In the genomic region with DNA sequence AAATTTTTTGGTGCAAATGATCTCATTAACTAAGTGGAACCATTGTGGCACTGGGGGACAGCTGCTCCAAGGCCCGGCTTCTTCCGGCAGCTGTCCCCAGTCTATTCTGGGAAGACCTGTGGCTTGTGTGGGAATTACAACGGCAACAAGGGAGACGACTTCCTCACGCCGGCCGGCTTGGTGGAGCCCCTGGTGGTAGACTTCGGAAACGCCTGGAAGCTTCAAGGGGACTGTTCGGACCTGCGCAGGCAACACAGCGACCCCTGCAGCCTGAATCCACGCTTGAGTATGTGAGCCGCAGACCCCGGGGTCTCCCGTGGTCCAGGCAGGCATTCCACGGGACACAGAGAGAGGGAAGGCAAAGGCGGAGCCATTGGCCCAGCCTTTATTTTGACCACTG, we compare ENCODE assay signal across 8 mouse cellular contexts. TPM values are rescaled to one million over a fixed set of nuclear protein-coding genes. Genes with fewer than 3 reads are reported as not detected.
DNase-seq lines count a peak whose midpoint lies in the region; ATAC-seq lines count a peak whose summit lies in the region.

No protein-coding gene starts in this region.

- peak; percentile 85 to 94 for DNase-seq in adrenal gland, adult (ENCODE audit: inconsistent age in 2 of 2, low spot score in 1 of 2)
- peak; percentile 80 for DNase-seq in embryo, embryonic 11.5 days (ENCODE audit: low read depth, low spot score)
- peak; percentile 84 to 91 for DNase-seq in gastrocnemius, postnatal 4 days (ENCODE audit: low spot score in 2 of 2)
- DNase-seq in left cerebral cortex, postnatal 14 days (ENCODE audit: low spot score in 2 of 2), result peak; percentile 73 to 88
- DNase-seq in right cerebral cortex, postnatal 10 days (ENCODE audit: low spot score in 2 of 2), result peak; percentile 72 to 82
- peak; percentile 87 for DNase-seq in urinary bladder, postnatal 14 days (ENCODE audit: low spot score)

- WGBS in intestine, embryonic 15.5 days, result 7% methylated on average over 18 of the region's 18 CpGs

- H3K27me3 ChIP-seq in intestine, embryonic 15.5 days (replicated peaks), result peaks cover 4% of the 10 kb centered on the region; the same call in 1 of the 2 replicates

- no peak overlapping the region for H3K4me3 ChIP-seq in intestine, embryonic 15.5 days (replicated peaks)

- no peak overlapping the region for H3K9ac ChIP-seq in intestine, embryonic 15.5 days

- H3K4me1 ChIP-seq in intestine, embryonic 15.5 days (replicated peaks), result peaks cover 10% of the 10 kb centered on the region

- peak; percentile 46 for ATAC-seq in intestine, embryonic 15.5 days
- ATAC-seq in megakaryocyte progenitor cell, adult 5-6 weeks (replicated peaks; ENCODE audit: poor library complexity), result peak; percentile 82

- peak overlapping the region; percentile 45 for H3K4me2 ChIP-seq in intestine, embryonic 15.5 days (replicated peaks)

- intact Hi-C loops in left cerebral cortex, postnatal 14 days (cut with DNase I), result loop anchor here (5.0 to 10.0 kb wide), 2 partner anchors 111 to 328 kb away; a partner anchor contains a TSS

- no peaks in the 10 kb centered on the region for H3K36me3 ChIP-seq in intestine, embryonic 15.5 days

- no peaks in the 10 kb centered on the region for H3K9me3 ChIP-seq in intestine, embryonic 15.5 days

- no peak overlapping the region for H3K27ac ChIP-seq in intestine, embryonic 15.5 days

RNA-seq across cellular contexts. Expression of a gene that starts 56.7 kb away (rescaled TPM):
- total RNA-seq in gastrocnemius, postnatal 4 days (2021), result 10 to 100 TPM; 26.3 to 26.7 TPM
- polyA plus RNA-seq in intestine, embryonic 15.5 days (2015; fragmentation: Nextera tagmentation; extraction: Ambion mirVana), result 12.0 and 12.7 TPM in 2 replicates
- 10 to 100 TPM; 25.5 to 31.3 TPM for total RNA-seq in left cerebral cortex, postnatal 14 days (2021)
- total RNA-seq in megakaryocyte progenitor cell, adult 5-6 weeks (2015), result 2.4 and 2.6 TPM in 2 replicates
- total RNA-seq in megakaryocyte progenitor cell, adult 5-6 weeks (2017), result 0.08 and 0.47 TPM in 2 replicates

Comparison
In these comparisons a context has a peak if more than half of its experiments do, and no peak if none do; other contexts are left out.
1. RNA of a gene that starts 56.7 kb away (total RNA-seq): 25.5 to 31.3 TPM in left cerebral cortex, postnatal 14 days and 26.3 to 26.7 TPM in gastrocnemius, postnatal 4 days; 0.08 to 2.6 TPM in megakaryocyte progenitor cell, adult 5-6 weeks; every median in the first group is over 4 times any median in the second.
2. Peak in every context shown above with its lines, with median percentiles within 50 percentile points of each other: DNase-seq.